Mouse (Mus musculus): ENCODE results near the gene Trim56.
A peak's percentile ranks its signal among the peaks of the same experiment; 100 is the strongest.

Trim56 gene

GRCm38 (mm10) chr5:137108111-137108510, 7.9 kb downstream of the Trim56 start:
- DNase-seq = no peak

DNA sequence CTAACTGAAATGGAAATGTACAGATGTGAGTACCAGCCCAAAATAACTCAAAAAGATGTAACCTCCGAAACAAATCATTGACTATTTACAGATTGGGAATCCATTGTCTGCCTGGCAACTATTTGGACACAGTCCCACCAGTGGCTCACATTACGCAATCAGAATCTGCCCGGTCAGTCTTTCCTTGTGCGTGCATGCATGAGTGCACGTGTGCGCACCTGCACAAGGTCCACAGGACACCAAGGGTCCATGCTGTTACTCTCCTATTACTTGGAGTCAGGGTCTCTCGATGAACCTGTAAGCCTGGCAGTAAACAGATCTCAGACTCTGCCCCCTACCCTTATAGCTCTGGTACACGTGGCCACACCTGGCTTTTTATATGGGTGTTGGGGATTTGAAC, 8.3 kb downstream of the Trim56 start:
- no peak for DNase-seq

DNA sequence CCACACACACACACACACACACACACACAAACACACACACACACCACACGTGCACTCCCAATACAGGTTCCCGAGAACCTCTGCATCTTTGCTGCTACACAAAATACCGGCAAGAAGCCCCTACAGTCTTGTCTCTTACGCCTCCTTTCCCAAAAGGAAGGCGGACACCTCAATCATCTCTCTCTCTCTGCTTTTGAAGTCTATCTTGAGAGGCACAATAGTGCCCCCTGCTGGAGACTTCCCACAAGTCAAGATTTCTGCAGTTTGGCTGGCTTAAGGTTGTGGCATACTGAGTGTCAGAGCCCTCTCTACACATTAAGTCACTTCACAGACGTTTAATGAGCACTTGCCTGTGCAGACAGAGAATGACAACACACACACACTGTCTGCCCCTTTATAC, 9.0 kb downstream of the Trim56 start:
- peak; percentile 85 for DNase-seq

DNA sequence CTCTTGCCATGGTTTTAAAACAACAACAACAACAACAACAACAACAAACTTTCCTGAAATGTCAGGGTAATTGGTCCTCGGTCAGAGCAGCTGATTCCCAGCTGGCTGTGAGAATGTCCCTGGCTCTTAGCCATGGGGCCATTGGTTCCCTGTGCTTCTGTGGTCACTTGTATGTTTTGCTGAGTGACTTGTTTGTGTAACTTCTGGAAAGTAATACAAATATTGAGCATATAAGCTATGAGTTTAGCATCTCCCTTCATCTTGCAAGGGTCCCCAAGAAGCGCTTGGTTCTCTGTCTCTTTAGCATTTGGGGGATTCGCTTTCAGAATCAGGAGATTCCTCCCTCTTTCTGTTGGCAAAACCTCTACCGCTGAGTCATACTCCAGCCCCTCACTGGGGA, 9.6 kb downstream of the Trim56 start:
- no peak for DNase-seq

DNA sequence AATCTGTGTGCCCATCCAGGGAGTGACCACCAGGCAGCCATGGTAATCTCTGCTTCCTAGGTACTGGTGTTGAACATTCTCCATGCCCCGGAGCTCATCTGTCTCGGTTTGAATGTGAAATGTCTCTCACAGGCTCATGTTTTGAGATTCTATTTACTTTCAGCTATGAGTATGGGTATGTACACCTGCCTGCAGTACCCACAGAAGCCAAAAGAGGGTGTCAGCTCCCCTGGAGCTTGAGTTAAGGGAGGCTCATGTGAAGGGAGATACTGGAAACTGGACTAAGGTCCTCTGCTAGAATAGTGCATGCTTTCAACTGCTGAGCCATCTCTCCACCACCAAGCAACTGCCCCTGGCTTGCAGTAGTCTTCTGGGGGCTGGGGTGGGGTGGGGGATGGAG, 12.0 kb downstream of the Trim56 start:
- no peak for DNase-seq

GRCm38 (mm10) chr5:137102575-137103522, 13.2 kb downstream of the Trim56 start:
- DNase-seq = peak; percentile 56

DNA sequence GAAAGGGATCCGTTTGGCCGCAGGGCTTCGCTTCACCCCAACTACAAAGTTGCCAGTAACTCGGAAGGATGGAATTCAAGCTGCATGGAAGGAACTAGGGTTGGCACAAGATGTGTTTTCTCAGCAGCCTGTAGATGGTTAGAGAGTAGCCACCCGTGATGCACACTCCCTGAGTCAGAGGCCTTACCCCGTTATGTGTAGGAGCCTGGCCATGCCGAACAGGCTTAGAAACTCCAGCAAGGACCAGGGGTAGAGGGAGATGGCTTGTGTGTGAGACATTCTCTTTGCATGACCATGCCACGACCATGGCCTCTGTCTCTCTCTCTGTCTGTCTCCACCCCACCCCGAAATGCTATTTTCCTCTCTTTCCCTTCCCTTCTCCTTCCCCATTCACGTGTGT, 13.9 kb downstream of the Trim56 start:
- DNase-seq = no peak

GRCm38 (mm10) chr5:137100660-137101059, 15.3 kb downstream of the Trim56 start:
- DNase-seq = no peak

- DNase-seq = no peak
These were observed 17.6 kb downstream of the Trim56 start for GRCm38 (mm10) chr5:137098418-137098817.

GRCm38 (mm10) chr5:137096037-137096436, 20.0 kb downstream of the Trim56 start:
- peak; percentile 71 for DNase-seq

DNA sequence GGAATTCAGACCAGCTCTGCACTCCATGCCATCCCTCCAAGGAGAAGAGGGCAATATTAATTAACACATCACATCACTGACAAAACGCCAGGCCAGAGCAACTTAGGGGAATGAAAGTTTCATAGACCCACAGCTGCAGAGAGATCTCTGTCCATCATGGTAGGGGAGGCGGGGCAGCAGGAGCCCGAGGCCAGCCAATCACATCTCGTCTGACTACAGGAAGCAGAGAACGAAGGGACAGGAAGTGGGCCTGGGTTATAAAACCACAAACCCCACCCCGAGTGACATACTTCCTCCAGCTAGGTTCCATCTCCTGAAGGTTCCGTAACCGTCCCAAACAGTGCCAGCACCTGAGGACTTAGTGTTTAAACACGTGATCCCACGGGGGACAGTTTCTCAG, 20.9 kb downstream of the Trim56 start:
- DNase-seq = no peak

GRCm38 (mm10) chr5:137093720-137094119, 22.3 kb downstream of the Trim56 start:
- no peak for DNase-seq

- DNase-seq = no peak
These were observed 24.4 kb downstream of the Trim56 start for GRCm38 (mm10) chr5:137091560-137091959.

DNA sequence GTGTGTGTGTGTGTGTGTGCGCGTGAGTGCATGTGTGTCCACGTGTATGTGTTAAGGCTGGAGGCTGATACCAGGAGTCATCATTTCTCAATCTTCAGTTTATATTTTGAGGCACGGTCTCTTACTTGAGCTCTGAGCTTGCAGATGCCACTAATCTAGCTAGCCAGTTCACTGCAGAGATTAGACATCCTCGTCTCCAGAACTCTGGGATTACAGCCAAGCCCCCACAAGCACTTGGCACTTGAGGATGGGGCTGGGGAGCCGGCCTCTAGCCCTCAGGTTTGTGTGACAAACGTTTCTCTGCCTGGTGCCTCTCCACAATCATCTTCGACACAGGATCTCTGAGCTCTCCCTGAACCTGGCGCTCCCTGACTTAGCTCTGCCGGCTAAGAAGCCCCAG, 25.1 kb downstream of the Trim56 start:
- no peak for DNase-seq

DNA sequence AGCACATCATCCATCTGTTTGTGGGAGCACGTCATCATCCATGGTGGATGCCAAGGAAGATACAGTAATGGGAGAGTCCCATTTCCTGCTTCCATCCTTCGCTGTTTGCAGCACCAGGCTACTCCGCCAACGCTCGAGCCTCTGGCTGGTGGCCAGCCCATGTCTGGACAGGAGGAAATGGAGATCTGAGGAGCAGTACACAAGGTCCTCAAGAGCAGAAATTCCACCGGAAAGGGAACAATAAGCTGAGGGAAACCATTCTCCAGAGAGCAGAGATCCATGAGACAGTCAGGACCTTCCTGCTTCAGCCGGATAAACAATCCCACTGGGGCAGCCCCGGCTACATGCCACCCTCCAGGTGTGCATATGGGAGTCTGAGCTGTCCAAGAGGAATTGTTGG, 28.6 kb downstream of the Trim56 start:
- DNase-seq = no peak

GRCm38 (mm10) chr5:137085731-137086130, 30.3 kb downstream of the Trim56 start:
- DNase-seq = no peak

- DNase-seq = no peak
These were observed 31.0 kb downstream of the Trim56 start for GRCm38 (mm10) chr5:137085021-137085420.

DNA sequence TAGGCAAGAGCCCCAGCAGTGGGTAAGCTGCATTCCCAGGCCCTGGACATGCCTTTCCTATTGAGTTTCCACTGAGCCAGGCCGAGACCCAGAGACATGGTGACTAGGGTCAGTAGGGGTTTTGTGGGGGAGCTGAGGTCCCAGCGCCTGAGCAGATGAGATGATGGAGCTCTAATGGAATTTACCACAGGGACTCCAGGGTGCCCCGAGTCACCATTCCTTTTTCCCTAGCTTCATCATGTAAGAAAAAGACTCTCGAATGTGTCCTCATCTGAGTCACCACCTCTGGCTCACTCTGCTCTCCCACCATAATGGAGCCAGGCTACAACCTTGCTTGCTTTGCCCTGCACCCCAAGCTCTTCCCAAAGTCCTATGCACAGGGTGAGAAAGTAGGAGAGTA, 33.0 kb downstream of the Trim56 start:
- DNase-seq = no peak

DNA sequence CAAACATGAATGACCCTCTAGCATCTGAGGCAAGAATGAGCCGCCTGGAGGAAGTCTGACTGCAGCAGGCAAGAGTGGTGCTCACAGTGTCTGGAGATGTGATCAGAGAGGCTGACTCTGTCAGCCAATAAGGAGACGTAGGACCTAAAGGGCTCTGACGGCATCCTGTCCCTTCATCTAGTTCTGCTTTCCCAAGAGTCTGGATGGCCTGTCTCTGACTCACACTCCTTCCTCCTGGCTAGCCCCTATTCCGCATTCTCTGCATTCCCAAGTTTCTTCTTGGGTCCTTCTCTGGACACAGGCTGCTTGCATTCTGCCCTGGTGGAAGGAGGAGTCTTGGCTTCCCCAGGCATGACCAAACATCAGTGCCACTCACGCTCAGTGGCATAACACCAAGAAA, 36.2 kb downstream of the Trim56 start:
- DNase-seq = no peak

DNA sequence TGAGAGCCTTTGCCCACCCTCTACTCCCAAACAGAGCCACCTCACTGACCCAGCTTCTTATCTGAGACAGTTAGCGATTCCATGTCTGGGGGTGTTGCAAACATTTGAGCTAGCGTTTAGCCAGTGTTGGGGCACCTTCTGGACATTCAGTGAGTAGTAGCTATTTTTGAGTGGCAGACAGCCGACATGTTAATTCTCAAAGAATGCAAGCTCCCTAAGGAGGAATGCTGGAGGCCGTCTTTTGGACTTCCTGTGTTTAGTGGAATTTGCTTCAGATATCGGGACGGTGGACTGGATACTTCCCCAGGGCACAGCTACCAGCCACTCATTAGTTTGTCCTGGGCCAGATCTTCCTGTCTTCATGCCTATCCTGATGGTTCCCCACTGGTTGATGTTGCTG, 37.4 kb downstream of the Trim56 start:
- DNase-seq = no peak

- DNase-seq = no peak
These were observed 38.0 kb downstream of the Trim56 start for GRCm38 (mm10) chr5:137078041-137078440.

GRCm38 (mm10) chr5:137077187-137077586, 38.8 kb downstream of the Trim56 start:
- DNase-seq = no peak

GRCm38 (mm10) chr5:137076191-137076930, 39.6 kb downstream of the Trim56 start:
- DNase-seq = no peak

DNA sequence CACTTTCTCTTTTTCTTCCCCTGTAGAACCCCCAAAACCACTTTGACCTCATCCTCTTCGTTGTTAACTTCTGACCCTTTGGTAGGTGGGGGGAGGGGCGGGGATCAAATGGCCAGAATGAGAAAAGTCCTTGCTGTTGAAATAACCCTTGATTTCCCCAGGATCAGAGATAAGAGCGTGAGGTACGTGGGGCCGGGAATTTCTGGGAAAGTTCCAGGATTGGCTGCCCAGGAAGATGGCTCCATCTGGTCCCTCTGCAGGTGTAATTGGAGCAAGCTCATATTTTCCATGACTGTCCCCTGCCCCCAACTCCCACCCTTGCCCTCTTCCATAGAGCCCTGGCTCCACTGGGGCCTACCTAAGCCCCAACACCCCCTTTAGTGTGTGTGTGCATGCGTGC, 40.3 kb downstream of the Trim56 start:
- DNase-seq = no peak

Measured in right cerebral cortex, postnatal 14 days (tissue).